Mouse (Mus musculus) CH12.LX (cell line): ENCODE data around the gene Morf4l1. TPM values are rescaled to one million over a fixed set of nuclear protein-coding genes. Genes with fewer than 3 reads are reported as not detected.
A peak's percentile ranks its signal among the peaks of the same experiment; 100 is the strongest.

ENCODE experiments used
- DNase-seq: peaks from one replicate; pipeline ENCODE4 v3.0.0-alpha.2; 2013; ENCODE audit errors: extremely low read depth
- H3K27ac ChIP-seq: 2 replicates; pipeline ENCODE4 v1.5.1; 2012; ENCODE audit warnings: low read depth, mild to moderate bottlenecking, control low read depth, moderate library complexity; ENCODE audit not compliant: insufficient read depth
- H3K27me3 ChIP-seq: replicated peaks from 2 replicates; pipeline ENCODE3; 2012; ENCODE audit warnings: inconsistent platforms
- H3K36me3 ChIP-seq, 2 experiments: replicated peaks in 1 of 2; 2 replicates each; pipeline versions ENCODE3 to v1.6.1; 2012; ENCODE audit warnings: inconsistent platforms in 1 of 2, low read length in 1 of 2, mild to moderate bottlenecking in 1 of 2, mixed read lengths in 1 of 2, moderate library complexity in 1 of 2; ENCODE audit not compliant: control insufficient read depth in 1 of 2, insufficient read depth in 1 of 2
- H3K4me1 ChIP-seq, 2 experiments: 2 replicates each; pipeline ENCODE4 v1.6.1; 2012; ENCODE audit warnings: inconsistent platforms in 1 of 2, moderate library complexity in 1 of 2; ENCODE audit not compliant: insufficient read depth in 2 of 2, control insufficient read depth in 1 of 2
- H3K4me2 ChIP-seq: 2 replicates; pipeline ENCODE4 v1.6.1; 2012; ENCODE audit warnings: low read depth, mild to moderate bottlenecking, control low read depth; ENCODE audit not compliant: poor library complexity, insufficient read depth, severe bottlenecking
- H3K4me3 ChIP-seq, 3 experiments: fragments of 150-350 bp in 1 of 3; sonication (generic) in 1 of 3; replicated peaks in 1 of 3; 2 replicates each; pipeline versions ENCODE3 to v1.5.1; 2011 to 2012; ENCODE audit warnings: low read depth in 2 of 3, low read length in 2 of 3, mild to moderate bottlenecking in 2 of 3, moderate library complexity in 2 of 3, control low read depth in 1 of 3, improper control_type of control experiment in 1 of 3, inconsistent platforms in 1 of 3, mixed read lengths in 1 of 3; ENCODE audit not compliant: poor library complexity in 1 of 3
- H3K79me2 ChIP-seq: replicated peaks from 2 replicates; pipeline ENCODE4 v1.6.1; 2012; ENCODE audit warnings: mild to moderate bottlenecking, moderate library complexity; ENCODE audit not compliant: control insufficient read depth, poor library complexity, insufficient read depth, severe bottlenecking; ENCODE audit errors: extremely low read depth
- H3K9ac ChIP-seq: 2 replicates; pipeline ENCODE4 v1.6.1; 2012; ENCODE audit warnings: low read depth, mild to moderate bottlenecking, control low read depth, moderate library complexity; ENCODE audit not compliant: insufficient read depth
- H3K9me3 ChIP-seq: replicated peaks from 2 replicates; pipeline ENCODE3; 2012; ENCODE audit warnings: low read length, inconsistent platforms, mixed read lengths
- BHLHE40 ChIP-seq: IDR thresholded peaks from 2 replicates; pipeline ENCODE4 v1.6.1; 2011; ENCODE audit warnings: mild to moderate bottlenecking, low read depth, low read length, improper control_type of control experiment
- CHD2 ChIP-seq: IDR thresholded peaks from 2 replicates; pipeline ENCODE4 v1.6.1; 2011; ENCODE audit warnings: low read length, improper control_type of control experiment
- CTCF ChIP-seq, 2 experiments: IDR thresholded peaks in 1 of 2; conservative IDR thresholded peaks in 1 of 2; 2 replicates each; pipeline ENCODE4 v1.5.1; 2011 to 2012; ENCODE audit warnings: low read depth in 2 of 2, low read length in 2 of 2, improper control_type of control experiment in 1 of 2, inconsistent platforms in 1 of 2, mild to moderate bottlenecking in 1 of 2, moderate library complexity in 1 of 2
- EP300 ChIP-seq: IDR thresholded peaks from 2 replicates; pipeline ENCODE4 v1.6.1; 2011; ENCODE audit warnings: low read length, improper control_type of control experiment
- ETS1 ChIP-seq: conservative IDR thresholded peaks from 2 replicates; pipeline ENCODE4 v1.6.1; 2012; ENCODE audit warnings: low read depth, mild to moderate bottlenecking, inconsistent platforms, low read length, improper control_type of control experiment, moderate library complexity
- JUN ChIP-seq: IDR thresholded peaks from 2 replicates; pipeline ENCODE4 v1.6.1; 2011; ENCODE audit warnings: low read depth, mild to moderate bottlenecking, low read length, improper control_type of control experiment, moderate library complexity; ENCODE audit not compliant: insufficient read depth
- KAT2A ChIP-seq: IDR thresholded peaks from 2 replicates; pipeline ENCODE4 v1.6.1; 2012; ENCODE audit warnings: low read length, improper control_type of control experiment, inconsistent platforms; ENCODE audit not compliant: insufficient replicate concordance
- MAFK ChIP-seq: IDR thresholded peaks from 2 replicates; pipeline ENCODE4 v1.6.1; 2011; ENCODE audit warnings: low read length, improper control_type of control experiment; ENCODE audit not compliant: insufficient replicate concordance
- MAZ ChIP-seq: IDR thresholded peaks from 2 replicates; pipeline ENCODE4 v1.6.1; 2012; ENCODE audit warnings: low read depth, mild to moderate bottlenecking, inconsistent platforms, low read length, improper control_type of control experiment, moderate library complexity
- MXI1 ChIP-seq: IDR thresholded peaks from 2 replicates; pipeline ENCODE4 v1.6.1; 2011; ENCODE audit warnings: mild to moderate bottlenecking, low read depth, low read length, improper control_type of control experiment
- MYC ChIP-seq: IDR thresholded peaks from 2 replicates; pipeline ENCODE4 v1.6.1; 2011; ENCODE audit warnings: low read depth, mild to moderate bottlenecking, improper control_type of control experiment, low read length
- NELFE ChIP-seq: IDR thresholded peaks from 2 replicates; pipeline ENCODE4 v1.6.1; 2011; ENCODE audit warnings: low read depth, low read length, improper control_type of control experiment
- NRF1 ChIP-seq: IDR thresholded peaks from 2 replicates; pipeline ENCODE4 v1.6.1; 2014; ENCODE audit warnings: low read depth, mild to moderate bottlenecking, inconsistent platforms, low read length, improper control_type of control experiment, moderate library complexity
- POLR2A ChIP-seq: IDR thresholded peaks from 2 replicates; pipeline ENCODE4 v1.6.1; 2011; ENCODE audit warnings: low read depth, mild to moderate bottlenecking, improper control_type of control experiment, low read length
- RAD21 ChIP-seq: IDR thresholded peaks from 2 replicates; pipeline ENCODE4 v1.6.1; 2011; ENCODE audit warnings: low read depth, mild to moderate bottlenecking, low read length, improper control_type of control experiment, moderate library complexity
- RCOR1 ChIP-seq: conservative IDR thresholded peaks from 2 replicates; pipeline ENCODE4 v1.6.1; 2012; ENCODE audit warnings: low read depth, mild to moderate bottlenecking, inconsistent platforms, low read length, improper control_type of control experiment
- SIN3A ChIP-seq: IDR thresholded peaks from 2 replicates; pipeline ENCODE4 v1.6.1; 2012; ENCODE audit warnings: low read length, improper control_type of control experiment, inconsistent platforms
- SMC3 ChIP-seq: IDR thresholded peaks from 2 replicates; pipeline ENCODE4 v1.6.1; 2011; ENCODE audit warnings: low read depth, low read length, improper control_type of control experiment
- TBP ChIP-seq: conservative IDR thresholded peaks from 2 replicates; pipeline ENCODE4 v1.6.1; 2011; ENCODE audit warnings: low read depth, low read length, improper control_type of control experiment
- TCF12 ChIP-seq: IDR thresholded peaks from 2 replicates; pipeline ENCODE4 v1.6.1; 2014; ENCODE audit warnings: low read depth, mild to moderate bottlenecking, inconsistent platforms, low read length, improper control_type of control experiment
- UBTF ChIP-seq: IDR thresholded peaks from 2 replicates; pipeline ENCODE4 v1.6.1; 2012; ENCODE audit warnings: low read depth, mild to moderate bottlenecking, inconsistent platforms, low read length, improper control_type of control experiment, moderate library complexity
- USF1 ChIP-seq: IDR thresholded peaks from 2 replicates; pipeline ENCODE4 v1.6.1; 2014; ENCODE audit warnings: low read depth, mild to moderate bottlenecking, inconsistent platforms, low read length, improper control_type of control experiment
- USF2 ChIP-seq: conservative IDR thresholded peaks from 2 replicates; pipeline ENCODE4 v1.6.1; 2011; ENCODE audit warnings: low read depth, low read length, improper control_type of control experiment
- ZC3H11A ChIP-seq: IDR thresholded peaks from 2 replicates; pipeline ENCODE4 v1.6.1; 2012; ENCODE audit warnings: low read depth, mild to moderate bottlenecking, inconsistent platforms, low read length, improper control_type of control experiment
- ZKSCAN1 ChIP-seq: IDR thresholded peaks from 2 replicates; pipeline ENCODE4 v1.6.1; 2012; ENCODE audit warnings: low read depth, inconsistent platforms, low read length, improper control_type of control experiment, borderline replicate concordance
- ZMIZ1 ChIP-seq: IDR thresholded peaks from 2 replicates; pipeline ENCODE4 v1.6.1; 2012; ENCODE audit warnings: low read depth, mild to moderate bottlenecking, inconsistent platforms, low read length, improper control_type of control experiment
- ZNF384 ChIP-seq: IDR thresholded peaks from 2 replicates; pipeline ENCODE4 v1.6.1; 2012; ENCODE audit warnings: low read depth, low read length, improper control_type of control experiment, inconsistent platforms
- dilution Hi-C: fragments of 300-500 bp; cut with MboI; formaldehyde crosslinking; loops from 2 replicates; pipeline ENCODE4 v1.14.3; 2020; ENCODE audit warnings: low sequenced_read_pairs; ENCODE audit not compliant: extremely low pct_unique_long_range_greater_than_20kb, extremely low pct_ligation_motif_present
- in situ Hi-C: fragments of 300-500 bp; cut with MboI; formaldehyde crosslinking; loops from 3 replicates; pipeline ENCODE4 v1.14.3; 2019; ENCODE audit warnings: low sequenced_read_pairs, low pct_ligation_motif_present, low pct_unique_long_range_greater_than_20kb, mixed read lengths
- polyA plus RNA-seq: library from polyadenylated mRNA; unstranded; fragments of >175 nt; gene quantifications from 2 replicates; pipeline ENCODE4 v1.2.1, GENCODE M21; 2012; ENCODE audit warnings: low read depth; ENCODE audit not compliant: insufficient read length
- total RNA-seq, 2 experiments: library from RNA; depleted of rRNA; stranded (reverse); fragments of 300-350 nt in 1 of 2; fragments of >200 nt in 1 of 2; gene quantifications; 2 replicates each; pipeline ENCODE4 v1.2.3; 2012 to 2014

Gene Morf4l1
- total and polyA plus RNA-seq, 3 experiments, result 127 to 233 (median 225) TPM

GRCm38 (mm10) chr9:90055911-90056310, 58.7 kb downstream of the Morf4l1 start:
- H3K36me3 ChIP-seq, result peaks cover 0 to 6% of the 10 kb centered on the region in 2 experiments
- dilution Hi-C loops (no loop called here), in situ Hi-C loops (no loop called here)
- TF ChIP-seq ZMIZ1, result no peak
- no peak for TF ChIP-seq POLR2A
- TF ChIP-seq TCF12, result no peak
- no peak for TF ChIP-seq RAD21
- TF ChIP-seq MXI1, result no peak
- no peak for TF ChIP-seq SMC3
- no peak for TF ChIP-seq MYC
- no peak for TF ChIP-seq UBTF
- TF ChIP-seq ETS1, result no peak
- TF ChIP-seq CTCF (conservative IDR thresholded peaks at IDR 0.05 in 1 of 2, IDR thresholded peaks at IDR 0.05 in 1 of 2; ENCODE audit: low read depth in 2 of 2, low read length in 2 of 2), result no peak
- TF ChIP-seq USF2, result no peak
- peaks cover 11 to 36% of the 10 kb centered on the region in 2 experiments for H3K4me1 ChIP-seq
- peak overlapping the region; percentile 86 for H3K9ac ChIP-seq
- H3K9me3 ChIP-seq, result no peaks in the 10 kb centered on the region
- peak overlapping the region; percentile 94 for H3K4me2 ChIP-seq
- H3K4me3 ChIP-seq, result peak overlapping the region; percentile 63 to 97 (median 72)
- no peaks in the 10 kb centered on the region for H3K27me3 ChIP-seq
- no peak for DNase-seq
- peak overlapping the region; percentile 34; the same call in 1 of the 2 replicates for H3K27ac ChIP-seq
- peaks cover 29% of the 10 kb centered on the region for H3K79me2 ChIP-seq

GRCm38 (mm10) chr9:90055409-90055808, 59.2 kb downstream of the Morf4l1 start:
- Histone ChIP-seq H3K4me3 (peak overlapping the region; percentile 63 to 97 (median 72)), H3K4me2 (peak overlapping the region; percentile 94), H3K9me3 (no peaks in the 10 kb centered on the region), H3K27ac (no peak overlapping the region; the same call in 1 of the 2 replicates), H3K36me3 (peaks cover 0 to 5% of the 10 kb centered on the region in 2 experiments), H3K9ac (peak overlapping the region; percentile 86), H3K4me1 (peaks cover 8 to 36% of the 10 kb centered on the region in 2 experiments), H3K79me2 (peaks cover 29% of the 10 kb centered on the region), H3K27me3 (no peaks in the 10 kb centered on the region)
- in situ Hi-C loops, result no loop called here
- DNase-seq, result peak; percentile 60
- no peak for TF ChIP-seq MAZ
- TF ChIP-seq ZNF384, result peak; percentile 5; the same call in 1 of the 2 replicates
- no peak for TF ChIP-seq BHLHE40
- no peak for TF ChIP-seq NRF1
- TF ChIP-seq ZKSCAN1, result no peak
- TF ChIP-seq CHD2, result no peak
- no peak for TF ChIP-seq CTCF (conservative IDR thresholded peaks at IDR 0.05 in 1 of 2, IDR thresholded peaks at IDR 0.05 in 1 of 2; ENCODE audit: low read depth in 2 of 2, low read length in 2 of 2)
- no peak for TF ChIP-seq ZC3H11A
- TF ChIP-seq JUN, result no peak
- TF ChIP-seq TCF12, result 0 out of 2 replicates have a peak, but pooled peaks have one; percentile 14
- no peak for TF ChIP-seq MYC
- TF ChIP-seq POLR2A, result no peak
- TF ChIP-seq USF2, result no peak
- no peak for TF ChIP-seq MXI1
- no peak; the same call in none of the 2 replicates for TF ChIP-seq SIN3A
- no peak for TF ChIP-seq USF1
- TF ChIP-seq ETS1, result no peak
- TF ChIP-seq NELFE, result 0 out of 2 replicates have a peak, but pooled peaks have one; percentile 29
- TF ChIP-seq ZMIZ1, result 0 out of 2 replicates have a peak, but pooled peaks have one; percentile 25
- TF ChIP-seq SMC3, result no peak
- TF ChIP-seq EP300, result 0 out of 2 replicates have a peak, but pooled peaks have one; percentile 7
- no peak for TF ChIP-seq KAT2A
- peak; percentile 44; the same call in 1 of the 2 replicates for TF ChIP-seq MAFK
- no peak for TF ChIP-seq RCOR1
- TF ChIP-seq TBP, result no peak
- dilution Hi-C loops, result no loop called here
